Mouse (Mus musculus): ENCODE measurements around the gene Vmn1r221. TPM values are rescaled to one million over a fixed set of nuclear protein-coding genes. Genes with fewer than 3 reads are reported as not detected.

Gene Vmn1r221
- not detected for polyA plus RNA-seq (2014; fragmentation: Illumina TruSeq; extraction: RNeasy Lipid Tissue Mini Kit (QIAGEN cat#74804); ENCODE audit: low read depth, low replicate concordance)

GRCm38 (mm10) chr13:23213827-23214226 is at the start of gene Vmn1r221:
Gene Vmn1r221, plus strand, starts transcription at chr13:23214127.

GRCm38 (mm10) chr13:23187875-23188274 is 26.1 kb upstream of the Vmn1r221 start, which contains the start of gene Vmn1r220:
Gene Vmn1r220, minus strand, starts transcription at chr13:23187975.

DNA sequence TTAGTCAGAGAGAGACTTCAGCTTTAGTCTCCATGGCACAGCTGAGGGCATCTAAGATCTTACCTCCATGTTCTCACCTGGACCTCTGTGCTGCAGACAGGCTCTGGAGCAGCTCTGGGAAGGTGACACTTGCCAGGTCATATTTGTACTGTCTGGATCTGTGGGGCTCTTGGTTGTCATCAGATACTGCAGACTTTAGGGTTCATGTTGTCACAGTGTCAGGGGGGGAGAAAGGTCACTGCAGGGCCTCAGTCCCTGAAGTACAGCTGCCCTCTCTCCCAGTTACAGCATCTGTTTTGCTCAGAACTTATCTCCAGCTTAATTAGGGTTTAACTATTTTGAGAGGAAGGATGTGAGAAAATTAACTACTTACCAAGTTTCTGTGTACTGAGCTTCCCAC is 21.9 kb downstream of the Vmn1r221 start, which contains the start of gene Vmn1r222:
TSS of gene Vmn1r222 (minus strand) at position 101 of the 400 bp plus-strand sequence.

DNA sequence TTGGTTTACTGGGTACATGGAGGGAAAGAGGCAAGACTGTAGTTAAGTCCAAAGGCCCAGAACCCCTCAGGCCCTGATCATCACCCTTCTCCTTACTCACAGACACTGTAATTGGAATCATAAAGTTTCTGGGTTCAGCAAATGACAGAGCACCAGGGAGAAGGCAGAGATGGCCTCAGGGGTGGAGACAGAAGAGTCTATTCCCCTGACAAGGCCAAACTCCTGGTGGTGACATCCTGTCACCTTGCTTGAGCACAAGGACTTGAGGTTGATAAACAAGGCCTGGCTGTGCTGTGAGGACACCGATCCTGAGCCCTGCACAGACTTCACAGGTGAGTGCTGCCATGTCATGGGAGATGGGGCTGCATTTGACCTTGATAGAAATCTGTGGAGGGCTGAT is 32.9 kb downstream of the Vmn1r221 start, which contains the start of gene Vmn1r223:
TSS of gene Vmn1r223 (plus strand) at position 301 of the 400 bp plus-strand sequence.

Other genes starting within 250 kb of the Vmn1r221 start
- not detected for gene Vmn1r213, start 206.5 kb upstream of the Vmn1r221 start, polyA plus RNA-seq (2014; fragmentation: Illumina TruSeq; extraction: RNeasy Lipid Tissue Mini Kit (QIAGEN cat#74804); ENCODE audit: low read depth, low replicate concordance)
- not detected for gene Vmn1r214, start 183.7 kb upstream of the Vmn1r221 start, polyA plus RNA-seq (2014; fragmentation: Illumina TruSeq; extraction: RNeasy Lipid Tissue Mini Kit (QIAGEN cat#74804); ENCODE audit: low read depth, low replicate concordance)
- not detected for gene Vmn1r215, start 146.1 kb upstream of the Vmn1r221 start, polyA plus RNA-seq (2014; fragmentation: Illumina TruSeq; extraction: RNeasy Lipid Tissue Mini Kit (QIAGEN cat#74804); ENCODE audit: low read depth, low replicate concordance)
- not detected for gene Vmn1r217, start 95.9 kb upstream of the Vmn1r221 start, polyA plus RNA-seq (2014; fragmentation: Illumina TruSeq; extraction: RNeasy Lipid Tissue Mini Kit (QIAGEN cat#74804); ENCODE audit: low read depth, low replicate concordance)
- gene Vmn1r218, start 81.0 kb upstream of the Vmn1r221 start, polyA plus RNA-seq (2014; fragmentation: Illumina TruSeq; extraction: RNeasy Lipid Tissue Mini Kit (QIAGEN cat#74804); ENCODE audit: low read depth, low replicate concordance) = not detected
- gene Vmn1r219, start 54.8 kb upstream of the Vmn1r221 start, polyA plus RNA-seq (2014; fragmentation: Illumina TruSeq; extraction: RNeasy Lipid Tissue Mini Kit (QIAGEN cat#74804); ENCODE audit: low read depth, low replicate concordance) = not detected
- not detected for gene Vmn1r220, start 26.2 kb upstream of the Vmn1r221 start, polyA plus RNA-seq (2014; fragmentation: Illumina TruSeq; extraction: RNeasy Lipid Tissue Mini Kit (QIAGEN cat#74804); ENCODE audit: low read depth, low replicate concordance)
- not detected for gene Vmn1r222, start 21.8 kb downstream of the Vmn1r221 start, polyA plus RNA-seq (2014; fragmentation: Illumina TruSeq; extraction: RNeasy Lipid Tissue Mini Kit (QIAGEN cat#74804); ENCODE audit: low read depth, low replicate concordance)
- gene Vmn1r223, start 33.0 kb downstream of the Vmn1r221 start, polyA plus RNA-seq (2014; fragmentation: Illumina TruSeq; extraction: RNeasy Lipid Tissue Mini Kit (QIAGEN cat#74804); ENCODE audit: low read depth, low replicate concordance) = not detected
- 102 TPM for gene Zfp322a, start 155.1 kb downstream of the Vmn1r221 start, polyA plus RNA-seq (2014; fragmentation: Illumina TruSeq; extraction: RNeasy Lipid Tissue Mini Kit (QIAGEN cat#74804); ENCODE audit: low read depth, low replicate concordance)
- 2.9 TPM for gene Abt1, start 209.7 kb downstream of the Vmn1r221 start, polyA plus RNA-seq (2014; fragmentation: Illumina TruSeq; extraction: RNeasy Lipid Tissue Mini Kit (QIAGEN cat#74804); ENCODE audit: low read depth, low replicate concordance)